ENCODE assay signal across 10 mouse cellular contexts in genomic region chr11:101562391-101562790, GRCm38 (mm10). TPM values are rescaled to one million over a fixed set of nuclear protein-coding genes. Genes with fewer than 3 reads are reported as not detected.
DNase-seq lines count a peak whose midpoint lies in the region; ATAC-seq and TF ChIP-seq lines count a peak whose summit lies in the region.
"Had no signal": no experiment of that assay in that cellular context is flagged by ENCODE, and none has a peak within 500 bp of the region (broad histone marks: within the 10 kb centered on the region; RNA-seq: fewer than 3 reads in every experiment).

No protein-coding gene starts in this region.

- H3K27me3 ChIP-seq in thymus, adult 2 months (ENCODE audit: control insufficient read depth, insufficient read depth, low read length), result no peaks in the 10 kb centered on the region
- H3K27me3 ChIP-seq: embryonic facial prominence, embryonic 13.5 days had no signal

- H3K4me3 ChIP-seq in thymus, adult 2 months (ENCODE audit: control insufficient read depth, insufficient read depth, low read length), result no peak overlapping the region
- H3K4me3 ChIP-seq: embryonic facial prominence, embryonic 13.5 days had no signal

- TF ChIP-seq CTCF in thymus, adult 2 months (IDR thresholded peaks at IDR 0.05; ENCODE audit: borderline replicate concordance, control insufficient read depth, extremely low read depth, insufficient read depth, low read length, poor library complexity), result no peak

- 18% methylated on average over 5 of the region's 5 CpGs for WGBS in thymus, adult 2 months

- no peak overlapping the region for H3K27ac ChIP-seq in thymus, adult 2 months (ENCODE audit: control insufficient read depth, insufficient read depth, low read length)
- H3K27ac ChIP-seq: embryonic facial prominence, embryonic 13.5 days had no signal

- DNase-seq in heart, adult 18-20 months, result peak; percentile 50 to 51
- no peak for DNase-seq in heart, adult 11 months
- DNase-seq in 416B (ENCODE audit: low read depth) (peak; percentile 92), R1 (ENCODE audit: low read depth, low spot score) (peak; percentile 92)
- peak; percentile 49 for DNase-seq in embryo, embryonic 9.5 days (ENCODE audit: extremely low spot score)
- DNase-seq in kidney, postnatal 4 days, result peak; percentile 68 to 73
- DNase-seq in thymus, adult 2 months, result peak; percentile 66

- no peak for TF ChIP-seq POLR2A in thymus, adult 2 months (IDR thresholded peaks at IDR 0.05; ENCODE audit: control insufficient read depth, extremely low read depth, insufficient read depth, low read length, poor library complexity)

- peak; percentile 87 for ATAC-seq in megakaryocyte-erythroid progenitor cell, adult 5-6 weeks (replicated peaks; ENCODE audit: low FRiP score, low TSS enrichment, poor library complexity, severe bottlenecking)

- peaks cover 71% of the 10 kb centered on the region for H3K36me3 ChIP-seq in thymus, adult 2 months (ENCODE audit: control insufficient read depth, insufficient read depth, low read length)

- no peaks in the 10 kb centered on the region for H3K4me1 ChIP-seq in thymus, adult 2 months (replicated peaks; ENCODE audit: control insufficient read depth, insufficient read depth, low read length)
- H3K4me1 ChIP-seq: embryonic facial prominence, embryonic 13.5 days had no signal

RNA-seq across cellular contexts. Expression of gene Nbr1, which starts 10.4 kb away (rescaled TPM):
- 100 to 1,000 TPM in 1 of 2 experiments, 10 to 100 TPM in 1; 94.7 to 131 TPM for total RNA-seq in heart, adult 18-20 months (2021)
- total RNA-seq in megakaryocyte-erythroid progenitor cell, adult 5-6 weeks (2014; fragmentation: Nextera tagmentation), result 50.1 and 74.2 TPM in 2 replicates
- total RNA-seq in megakaryocyte-erythroid progenitor cell, adult 5-6 weeks (2017), result 43.3 and 45.3 TPM in 2 replicates
- 142 and 145 TPM in 2 replicates for polyA plus RNA-seq in thymus, adult 2 months (2012; rRNA removed)

RNA-seq across cellular contexts. Expression of gene Brca1, which starts 10.6 kb away (rescaled TPM):
- under 1 TPM; 0.27 to 0.31 TPM for total RNA-seq in heart, adult 18-20 months (2021)
- total RNA-seq in megakaryocyte-erythroid progenitor cell, adult 5-6 weeks (2014; fragmentation: Nextera tagmentation), result 37.5 and 45.4 TPM in 2 replicates
- total RNA-seq in megakaryocyte-erythroid progenitor cell, adult 5-6 weeks (2017), result 38.5 and 49.6 TPM in 2 replicates
- polyA plus RNA-seq in thymus, adult 2 months (2012; rRNA removed), result 4.3 and 6.0 TPM in 2 replicates

RNA-seq across cellular contexts. Expression of gene Tmem106a, which starts 19.7 kb away (rescaled TPM):
- total RNA-seq in heart, adult 18-20 months (2021), result 1 to 10 TPM; 3.2 to 5.9 TPM
- 0.85 and 1.7 TPM in 2 replicates for total RNA-seq in megakaryocyte-erythroid progenitor cell, adult 5-6 weeks (2014; fragmentation: Nextera tagmentation)
- 0.80 TPM in 1 of 2 replicates, not detected in the other for total RNA-seq in megakaryocyte-erythroid progenitor cell, adult 5-6 weeks (2017)
- polyA plus RNA-seq in thymus, adult 2 months (2012; rRNA removed), result 29.5 and 37.1 TPM in 2 replicates

RNA-seq across cellular contexts. Expression of gene Gm11634, which starts 36.7 kb away (rescaled TPM):
- not detected for total RNA-seq in heart, adult 18-20 months (2021)
- not detected in 2 replicates for total RNA-seq in megakaryocyte-erythroid progenitor cell, adult 5-6 weeks (2014; fragmentation: Nextera tagmentation)
- not detected in 2 replicates for total RNA-seq in megakaryocyte-erythroid progenitor cell, adult 5-6 weeks (2017)
- polyA plus RNA-seq in thymus, adult 2 months (2012; rRNA removed), result not detected in 2 replicates
- polyA plus RNA-seq: embryonic facial prominence, embryonic 13.5 days; lung, embryonic 16.5 days had no signal

Comparison
In these comparisons a context has a peak if more than half of its experiments do, and no peak if none do; other contexts are left out.
1. RNA of gene Brca1, which starts 10.6 kb away (total RNA-seq): 37.5 to 49.6 TPM in megakaryocyte-erythroid progenitor cell, adult 5-6 weeks; 0.27 to 0.31 TPM in heart, adult 18-20 months; every median in the first group is over 10 times any median in the second.